Mouse (Mus musculus): Measurements from ENCODE around the gene Ppfia3.

- TF ChIP-seq CTCF (IDR thresholded peaks at IDR 0.05; ENCODE audit: insufficient read depth, low read depth, low read length) (no peak), POLR2A (IDR thresholded peaks at IDR 0.05; ENCODE audit: insufficient read depth, low read depth, low read length) (no peak)
These were observed 54.8 kb downstream of the Ppfia3 start for GRCm38 (mm10) chr7:45312023-45312422.

Measured in olfactory bulb, adult 2 months (tissue).